In the genomic region with DNA sequence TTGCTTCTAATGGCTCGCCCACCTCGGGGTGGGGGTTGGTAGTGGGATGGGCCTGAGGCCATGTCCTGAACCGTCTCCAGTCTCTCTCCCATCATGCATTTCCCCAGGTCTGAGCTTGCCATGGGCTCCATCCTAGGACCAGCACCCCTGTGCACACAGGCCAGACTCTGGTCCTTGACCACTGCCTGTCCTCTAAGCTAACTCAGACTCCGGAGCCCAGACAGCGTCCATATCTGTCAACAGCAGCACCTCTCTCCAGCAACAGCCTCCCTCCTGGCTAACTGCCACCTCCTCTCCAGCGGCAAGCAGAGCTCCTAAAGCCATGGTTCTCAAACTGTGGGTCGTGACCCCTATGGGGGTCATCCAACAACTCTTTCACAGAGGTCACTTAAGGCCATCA, we compare ENCODE assay signal across 10 mouse cellular contexts. TPM values are rescaled to one million over a fixed set of nuclear protein-coding genes. Genes with fewer than 3 reads are reported as not detected.
DNase-seq lines count a peak whose midpoint lies in the region; ATAC-seq lines count a peak whose summit lies in the region.
"Had no signal": no experiment of that assay in that cellular context is flagged by ENCODE, and none has a peak within 500 bp of the region (broad histone marks: within the 10 kb centered on the region; RNA-seq: fewer than 3 reads in every experiment).

No protein-coding gene starts in this region.

- H3K4me2 ChIP-seq in midbrain, embryonic 15.5 days = 0 out of 2 replicates have a peak overlapping the region, but pooled peaks have one; percentile 40

- peak overlapping the region; percentile 71; the same call in 1 of the 2 replicates for H3K27ac ChIP-seq in embryonic facial prominence, embryonic 10.5 days (replicated peaks)
- H3K27ac ChIP-seq in midbrain, embryonic 15.5 days = no peak overlapping the region

- H3K27me3 ChIP-seq in embryonic facial prominence, embryonic 10.5 days (replicated peaks; ENCODE audit: low read depth, poor library complexity, severe bottlenecking) = peaks cover 95% of the 10 kb centered on the region
- 0 out of 2 replicates have a peak, but pooled peaks cover 3% of the 10 kb centered on the region for H3K27me3 ChIP-seq in midbrain, embryonic 15.5 days (replicated peaks)

- DNase-seq in kidney, postnatal 14 days = peak; percentile 23
- DNase-seq in kidney, postnatal 25 days = no peak
- no peak for DNase-seq in embryonic facial prominence, embryonic 10.5 days (ENCODE audit: low spot score)
- DNase-seq in heart, postnatal 10 days = peak; percentile 40 to 53
- DNase-seq in right cerebral cortex, postnatal 4 days = no peak
- DNase-seq in gastrocnemius, adult 8-10 months (ENCODE audit: low spot score in 2 of 2) = no peak
- DNase-seq: gastrocnemius, postnatal 10 days had no signal

- WGBS in embryonic facial prominence, embryonic 10.5 days = 12% methylated on average over 7 of the region's 7 CpGs
- 14% methylated on average over 7 of the region's 7 CpGs for WGBS in midbrain, embryonic 15.5 days

- no peaks in the 10 kb centered on the region for H3K9me3 ChIP-seq in embryonic facial prominence, embryonic 10.5 days
- no peaks in the 10 kb centered on the region for H3K9me3 ChIP-seq in midbrain, embryonic 15.5 days

- no peaks in the 10 kb centered on the region for H3K36me3 ChIP-seq in embryonic facial prominence, embryonic 10.5 days (replicated peaks)
- no peaks in the 10 kb centered on the region for H3K36me3 ChIP-seq in midbrain, embryonic 15.5 days (replicated peaks)

- intact Hi-C loops in heart, postnatal 10 days (cut with DNase I) = no loop called here

- H3K9ac ChIP-seq in midbrain, embryonic 15.5 days = no peak overlapping the region

- ATAC-seq in midbrain, embryonic 15.5 days (replicated peaks) = no peak
- ATAC-seq: Patski had no signal

- H3K4me3 ChIP-seq in embryonic facial prominence, embryonic 10.5 days = peak overlapping the region; percentile 47; the same call in 1 of the 2 replicates
- no peak overlapping the region for H3K4me3 ChIP-seq in midbrain, embryonic 15.5 days

- peaks cover 39% of the 10 kb centered on the region for H3K4me1 ChIP-seq in embryonic facial prominence, embryonic 10.5 days
- peaks cover 7% of the 10 kb centered on the region for H3K4me1 ChIP-seq in midbrain, embryonic 15.5 days

RNA-seq across cellular contexts. Expression of a gene that starts 14.4 kb away (rescaled TPM):
- polyA plus RNA-seq in embryonic facial prominence, embryonic 10.5 days (2016; fragmentation: Nextera tagmentation; extraction: Ambion mirVana) = not detected in 2 replicates
- total RNA-seq in heart, postnatal 10 days (2021) = not detected
- not detected in 2 replicates for polyA plus RNA-seq in midbrain, embryonic 15.5 days (2015; fragmentation: Nextera tagmentation; extraction: Ambion mirVana)
- not detected for total RNA-seq in gastrocnemius, adult 8-10 months (2022)
- total RNA-seq: gastrocnemius, postnatal 10 days; layer of hippocampus, postnatal 25 days had no signal
- polyA plus RNA-seq: Patski had no signal

RNA-seq across cellular contexts. Expression of a gene that starts 42.8 kb away (rescaled TPM):
- 34.6 and 35.9 TPM in 2 replicates for polyA plus RNA-seq in embryonic facial prominence, embryonic 10.5 days (2016; fragmentation: Nextera tagmentation; extraction: Ambion mirVana)
- total RNA-seq in heart, postnatal 10 days (2021) = 10 to 100 TPM; 20.7 to 23.3 TPM
- polyA plus RNA-seq in midbrain, embryonic 15.5 days (2015; fragmentation: Nextera tagmentation; extraction: Ambion mirVana) = 20.7 and 20.9 TPM in 2 replicates
- total RNA-seq in gastrocnemius, adult 8-10 months (2022) = 1 to 10 TPM; 3.0 to 6.0 (median 4.1) TPM

Comparison
In these comparisons a context has a peak if more than half of its experiments do, and no peak if none do; other contexts are left out.
1. DNase-seq: peak in kidney, postnatal 14 days (single experiment) and heart, postnatal 10 days (2 of 2); none in kidney, postnatal 25 days (0 of 2), embryonic facial prominence, embryonic 10.5 days (single experiment), right cerebral cortex, postnatal 4 days (single experiment) and gastrocnemius, adult 8-10 months (0 of 2).